Comparison of ENCODE assay signal across 17 mouse cellular contexts in the genomic region with DNA sequence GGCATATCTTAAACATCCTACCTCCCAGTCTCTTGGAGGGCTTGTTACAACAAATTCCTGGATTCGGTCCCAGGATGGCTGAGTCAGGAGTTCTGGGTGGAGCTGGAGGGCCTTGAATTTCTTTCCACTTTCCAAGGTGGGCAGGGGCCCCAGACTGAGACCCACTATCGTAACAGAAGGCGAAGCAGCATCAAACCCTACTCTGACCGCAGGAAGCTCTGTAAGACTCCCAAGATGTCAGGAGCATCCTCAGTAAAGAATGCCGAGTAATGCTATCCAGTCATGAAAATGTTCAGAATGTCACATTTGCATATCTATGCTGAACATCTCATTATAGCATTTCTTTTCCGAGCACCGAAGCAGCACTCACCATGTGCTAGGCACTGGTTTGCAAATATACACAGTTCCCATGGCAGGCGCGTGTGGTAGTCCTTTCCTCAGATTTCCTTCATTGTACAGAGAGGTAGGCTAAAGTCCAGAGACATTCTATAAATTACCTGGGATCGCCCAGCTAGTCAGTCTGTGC.
DNase-seq lines count a peak whose midpoint lies in the region; ATAC-seq and TF ChIP-seq lines count a peak whose summit lies in the region.
"Had no signal": no experiment of that assay in that cellular context is flagged by ENCODE, and none has a peak within 500 bp of the region (broad histone marks: within the 10 kb centered on the region; RNA-seq: fewer than 3 reads in every experiment).

No protein-coding gene starts in this region.

- no peaks in the 10 kb centered on the region for H3K27me3 ChIP-seq in forebrain, postnatal 0 days (ENCODE audit: insufficient read depth, low read length)
- no peaks in the 10 kb centered on the region for H3K27me3 ChIP-seq in forebrain, embryonic 12.5 days
- H3K27me3 ChIP-seq: megakaryocyte, embryonic 14.5 days; midbrain, embryonic 15.5 days had no signal

- no peak overlapping the region for H3K9ac ChIP-seq in forebrain, postnatal 0 days
- H3K9ac ChIP-seq in forebrain, embryonic 12.5 days, result no peak overlapping the region
- H3K9ac ChIP-seq: liver, postnatal 0 days; midbrain, embryonic 15.5 days had no signal

- H3K4me3 ChIP-seq in forebrain, postnatal 0 days (ENCODE audit: low read depth, low read length), result no peak overlapping the region
- H3K4me3 ChIP-seq in forebrain, embryonic 12.5 days (replicated peaks), result no peak overlapping the region
- H3K4me3 ChIP-seq in left cerebral cortex, adult 2 months, result no peak overlapping the region
- H3K4me3 ChIP-seq in cortical plate, adult 2 months (ENCODE audit: insufficient read depth, low read length), result no peak overlapping the region
- H3K4me3 ChIP-seq: megakaryocyte, embryonic 14.5 days; midbrain, embryonic 15.5 days had no signal

- no peaks in the 10 kb centered on the region for H3K9me3 ChIP-seq in forebrain, postnatal 0 days (ENCODE audit: low read length)
- no peaks in the 10 kb centered on the region for H3K9me3 ChIP-seq in forebrain, embryonic 12.5 days
- H3K9me3 ChIP-seq: midbrain, embryonic 15.5 days had no signal

- no peak for TF ChIP-seq POLR2A in cortical plate, adult 2 months (IDR thresholded peaks at IDR 0.05; ENCODE audit: extremely low read depth, insufficient read depth, low read length)

- WGBS in forebrain, postnatal 0 days, result 55% methylated on average over 10 of the region's 10 CpGs
- WGBS in forebrain, embryonic 12.5 days, result 84% methylated on average over 10 of the region's 10 CpGs

- intact Hi-C loops in left cerebral cortex, adult 2 months (cut with DNase I), result loop anchor here (5.0 to 10.0 kb wide), 4 partner anchors 76 to 247 kb away; partner anchors contain the start of gene Slit3
- intact Hi-C loops in left cerebral cortex, postnatal 4 days (cut with DNase I), result no loop called here

- peak; percentile 79 for ATAC-seq in forebrain, postnatal 0 days
- ATAC-seq in forebrain, embryonic 12.5 days (ENCODE audit: low FRiP score), result no peak
- ATAC-seq: CD4-positive, CD25-positive, alpha-beta regulatory T cell, adult 4 months; liver, postnatal 0 days; midbrain, embryonic 15.5 days had no signal

- DNase-seq in forebrain, postnatal 0 days, result peak; percentile 41
- DNase-seq in left cerebral cortex, adult 2 months (ENCODE audit: extremely low spot score in 1 of 2, low spot score in 2 of 2), result peak in 1 of 2 experiments; percentile 52
- DNase-seq in left cerebral cortex, postnatal 4 days, result no peak
- DNase-seq in right cerebral cortex, postnatal 25 days, result peak; percentile 65
- no peak for DNase-seq in B cell, adult 2 months
- DNase-seq: cerebellum, postnatal 14 days; kidney, adult 18-20 months; kidney, postnatal 14 days; liver; liver, postnatal 0 days; lung, postnatal 14 days had no signal

- no peaks in the 10 kb centered on the region for H3K36me3 ChIP-seq in forebrain, postnatal 0 days (ENCODE audit: insufficient read depth)
- no peaks in the 10 kb centered on the region for H3K36me3 ChIP-seq in forebrain, embryonic 12.5 days (replicated peaks)
- H3K36me3 ChIP-seq: G1E; midbrain, embryonic 15.5 days had no signal

- no peak for TF ChIP-seq CTCF in forebrain, postnatal 0 days (IDR thresholded peaks at IDR 0.05; ENCODE audit: low read depth)
- TF ChIP-seq CTCF in left cerebral cortex, adult 2 months (IDR thresholded peaks at IDR 0.05), result no peak
- no peak for TF ChIP-seq CTCF in cortical plate, adult 2 months (IDR thresholded peaks at IDR 0.05; ENCODE audit: extremely low read depth, insufficient read depth, low read length)

- no peaks in the 10 kb centered on the region for H3K4me1 ChIP-seq in forebrain, postnatal 0 days (ENCODE audit: insufficient read depth)
- H3K4me1 ChIP-seq in forebrain, embryonic 12.5 days, result no peaks in the 10 kb centered on the region
- peaks cover 6% of the 10 kb centered on the region for H3K4me1 ChIP-seq in cortical plate, adult 2 months (ENCODE audit: control insufficient read depth, insufficient read depth, low read length)
- H3K4me1 ChIP-seq: megakaryocyte, embryonic 14.5 days; midbrain, embryonic 15.5 days had no signal

- no peak overlapping the region for H3K27ac ChIP-seq in forebrain, postnatal 0 days (ENCODE audit: low read depth, low read length)
- no peak overlapping the region for H3K27ac ChIP-seq in forebrain, embryonic 12.5 days
- peak overlapping the region; percentile 80 for H3K27ac ChIP-seq in left cerebral cortex, adult 2 months
- peak overlapping the region; percentile 71 for H3K27ac ChIP-seq in cortical plate, adult 2 months (ENCODE audit: insufficient read depth, low read length)
- H3K27ac ChIP-seq: midbrain, embryonic 15.5 days had no signal

- H3K4me2 ChIP-seq in forebrain, postnatal 0 days (ENCODE audit: low read depth), result no peak overlapping the region
- H3K4me2 ChIP-seq in forebrain, embryonic 12.5 days, result no peak overlapping the region
- H3K4me2 ChIP-seq: midbrain, embryonic 15.5 days had no signal

Comparison
In these comparisons a context has a peak if more than half of its experiments do, and no peak if none do; other contexts are left out.
1. DNase-seq: peak in forebrain, postnatal 0 days (single experiment) and right cerebral cortex, postnatal 25 days (single experiment); none in left cerebral cortex, postnatal 4 days (single experiment) and B cell, adult 2 months (0 of 2).
2. H3K27ac ChIP-seq: peak in left cerebral cortex, adult 2 months (single experiment) and cortical plate, adult 2 months (single experiment); none in forebrain, postnatal 0 days (single experiment) and forebrain, embryonic 12.5 days (single experiment).